Mouse (Mus musculus) activated CD4-positive, CD25-positive, alpha-beta regulatory T cell (primary cell): ENCODE results near the gene Alpl. TPM values are rescaled to one million over a fixed set of nuclear protein-coding genes. Genes with fewer than 3 reads are reported as not detected.

Experiments used
- polyA plus RNA-seq, 2 experiments: library from polyadenylated mRNA; unstranded; fragments of 100-300 nt; shearing (Covaris generic); gene quantifications; one replicate each; pipeline ENCODE4 v1.2.1; 2017

Gene Alpl
- under 1 TPM; 0.81 to 0.97 TPM for polyA plus RNA-seq

DNA sequence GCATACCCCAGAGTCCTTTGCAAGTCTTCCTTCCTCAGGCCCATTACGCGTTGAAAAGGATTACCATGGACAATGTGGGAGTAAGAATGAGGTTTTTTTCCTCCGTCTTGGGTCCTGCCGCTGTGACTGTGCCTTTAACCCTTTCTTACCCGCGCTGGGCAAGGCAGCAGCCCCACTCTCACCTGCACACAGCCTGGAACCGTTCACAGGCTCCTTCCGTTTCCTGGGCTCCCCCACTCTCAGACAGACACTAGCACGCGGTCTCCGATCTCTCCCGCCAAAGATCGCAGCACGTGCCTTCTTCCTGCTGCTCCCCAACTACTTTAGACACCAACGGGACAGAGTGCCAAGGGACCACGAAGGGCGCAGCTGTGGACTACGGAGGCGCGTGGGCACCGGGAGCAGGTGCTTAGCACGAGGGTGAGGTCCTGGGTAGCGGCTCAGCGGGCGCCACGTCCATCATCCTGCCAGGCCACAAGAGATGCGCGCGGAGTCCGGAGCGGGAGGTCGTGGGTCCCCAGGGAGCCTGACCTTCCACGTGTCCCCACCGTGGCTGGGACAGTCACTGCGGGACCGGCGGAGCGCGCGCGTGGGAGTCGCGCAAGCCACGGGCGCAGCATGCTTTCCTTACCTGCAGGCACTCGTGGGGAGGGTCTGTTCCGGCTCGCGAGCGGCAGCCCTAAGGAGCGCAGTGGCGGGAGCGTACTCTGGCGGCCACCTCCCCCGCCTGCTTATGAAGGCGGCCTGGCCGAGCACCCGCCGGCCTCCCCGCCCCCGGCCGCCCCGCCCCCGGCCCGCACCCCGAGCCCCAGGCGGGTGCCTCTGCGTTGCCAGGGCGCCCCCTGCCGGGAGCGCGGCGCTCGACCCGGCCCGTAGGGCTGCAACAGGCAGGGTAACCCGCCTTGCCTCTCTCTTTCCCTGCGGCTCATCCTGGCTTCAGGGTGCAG lies at the start of gene Alpl:
Alpl (minus strand) TSS at position 774 of the 947 bp plus-strand sequence.

Other genes with a start within 250 kb of the Alpl start
- not detected for gene Ldlrad2, start 221.8 kb downstream of the Alpl start, polyA plus RNA-seq
- gene Usp48, start 202.6 kb downstream of the Alpl start, polyA plus RNA-seq, result 10 to 100 TPM; 79.4 to 87.8 TPM
- gene Rap1gap, start 131.7 kb downstream of the Alpl start, polyA plus RNA-seq, result 1 to 10 TPM in 1 of 2 experiments, under 1 TPM in 1; 0.28 to 1.6 TPM
- 10 to 100 TPM; 18.7 to 22.2 TPM for gene Ece1, start 65.9 kb upstream of the Alpl start, polyA plus RNA-seq
- gene Eif4g3, start 196.6 kb upstream of the Alpl start, polyA plus RNA-seq, result 10 to 100 TPM; 56.5 to 78.3 TPM